Mouse (Mus musculus) embryonic fibroblast, embryonic 13.5 days (primary cell): ENCODE data around the gene Gpsm1.

Experiments
- CTCF ChIP-seq: IDR thresholded peaks from 2 replicates; pipeline ENCODE4 v1.5.1; 2011; ENCODE audit warnings: mild to moderate bottlenecking, control low read depth, low read length, moderate library complexity, borderline replicate concordance; ENCODE audit not compliant: insufficient read depth
- POLR2A ChIP-seq: IDR thresholded peaks from 2 replicates; pipeline ENCODE4 v1.6.1; 2011; ENCODE audit warnings: low read depth, mild to moderate bottlenecking, control low read depth, low read length, moderate library complexity

DNA sequence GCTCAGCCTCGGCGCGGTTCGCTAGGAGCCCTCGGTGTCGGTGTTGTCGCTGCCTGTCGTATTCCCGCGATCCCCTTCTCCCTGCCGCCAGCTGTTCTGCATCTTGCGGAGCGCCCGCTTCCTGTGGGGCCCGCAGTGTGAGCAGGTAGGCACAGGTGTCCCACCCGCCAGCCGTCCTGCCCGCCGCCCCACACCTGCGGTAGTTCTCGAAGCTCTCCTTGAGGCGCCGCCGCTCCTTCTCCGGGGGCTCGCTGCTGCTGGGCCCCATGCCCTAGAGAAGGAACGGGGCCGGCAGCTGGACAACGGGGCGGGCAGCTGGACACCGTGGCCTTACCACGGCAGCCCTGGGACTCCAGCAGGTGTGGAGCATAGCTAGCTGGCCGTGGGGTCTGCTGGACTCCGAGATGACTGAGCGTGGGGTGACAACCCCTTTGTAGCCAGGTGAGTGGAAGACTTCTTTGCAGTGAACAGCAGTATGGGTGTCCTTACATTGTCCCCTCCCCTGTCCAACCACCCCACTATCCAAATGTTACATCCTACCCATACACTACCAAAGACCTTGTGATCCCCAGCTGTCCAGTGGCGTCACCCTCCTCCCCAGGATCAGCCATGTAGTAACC, 37.1 kb downstream of the Gpsm1 start:
- TF ChIP-seq CTCF (no peak), POLR2A (no peak)
